Mouse (Mus musculus) heart, postnatal 4 days (tissue): ENCODE results near the gene Btbd35f22. TPM values are rescaled to one million over a fixed set of nuclear protein-coding genes. Genes with fewer than 3 reads are reported as not detected.
"Not testable (repeated sequence)": the region's sequence is repeated elsewhere in the genome, so short reads cannot be mapped to it uniquely, and the experiment has no call there.

Experiments
- DNase-seq: peaks from one replicate; pipeline ENCODE4 v3.0.0; 2021
- total RNA-seq, 2 experiments: library from RNA; stranded (reverse); gene quantifications; 2 replicates each; pipeline ENCODE4 v1.2.3; 2021

Gene Btbd35f22
- not detected for total RNA-seq

DNA sequence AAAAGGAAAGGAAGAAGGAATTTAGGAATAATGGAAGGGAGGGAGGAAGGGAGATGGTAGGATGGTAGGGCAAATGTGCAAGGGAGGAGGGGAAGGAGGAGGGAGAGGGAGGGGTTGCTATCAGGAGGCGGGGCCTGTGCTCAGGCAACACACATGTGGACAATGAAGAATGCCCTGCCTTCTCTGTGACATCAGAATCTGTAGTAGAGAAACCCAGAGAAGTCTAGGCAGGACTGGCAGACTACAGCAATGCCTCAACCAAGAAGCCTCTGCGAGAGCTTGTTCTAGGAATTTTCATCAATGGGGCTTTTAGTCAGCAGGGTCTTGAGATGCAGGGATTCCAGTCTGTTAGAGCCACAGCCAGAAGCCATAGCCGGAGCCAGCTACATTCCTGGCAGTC is at the start of gene Btbd35f22:
Gene Btbd35f22 (plus strand): TSS at position 301 of the 400 bp plus-strand sequence.
- not testable (repeated sequence) for DNase-seq

Other genes starting within 250 kb of the Btbd35f22 start
- not detected for gene Gm21637, start 85.8 kb upstream of the Btbd35f22 start, total RNA-seq
- gene Btbd35f2, start 230.6 kb downstream of the Btbd35f22 start, total RNA-seq = not detected